Mouse (Mus musculus) limb, embryonic 11.5 days (tissue): Measurements from ENCODE around the gene Ntrk1. TPM values are rescaled to one million over a fixed set of nuclear protein-coding genes. Genes with fewer than 3 reads are reported as not detected.

Experiments used
- ATAC-seq: fragments of 200-750 bp; cut with Nextera tagmentation; 2 replicates; pipeline ENCODE4 v1.8.0; 2017; ENCODE audit warnings: low read depth; ENCODE audit not compliant: insufficient number of reproducible peaks, low FRiP score, low TSS enrichment
- DNase-seq: peaks from one replicate; pipeline ENCODE4 v3.0.0-alpha.2; 2015; ENCODE audit warnings: low spot score
- H3K27ac ChIP-seq: fragments of 300-500 bp; sonication (generic); replicated peaks from 2 replicates; pipeline ENCODE4 v1.5.1; 2014; ENCODE audit warnings: low read depth, mild to moderate bottlenecking, low read length
- H3K27me3 ChIP-seq: fragments of 300-500 bp; sonication (generic); 2 replicates; pipeline ENCODE4 v1.6.1; 2014; ENCODE audit warnings: mild to moderate bottlenecking, low read length, mixed read lengths; ENCODE audit not compliant: control insufficient read depth, insufficient read depth
- H3K36me3 ChIP-seq: fragments of 300-500 bp; sonication (generic); 2 replicates; pipeline ENCODE4 v1.6.1; 2014; ENCODE audit warnings: mild to moderate bottlenecking, low read length, moderate library complexity, mixed read lengths; ENCODE audit not compliant: control insufficient read depth, insufficient read depth
- H3K4me1 ChIP-seq: fragments of 300-500 bp; sonication (generic); 2 replicates; pipeline ENCODE4 v1.6.1; 2014; ENCODE audit warnings: low read length, mixed read lengths; ENCODE audit not compliant: control insufficient read depth, insufficient read depth
- H3K4me2 ChIP-seq: fragments of 300-500 bp; sonication (generic); 2 replicates; pipeline ENCODE4 v1.6.1; 2014; ENCODE audit warnings: low read depth, mild to moderate bottlenecking, moderate library complexity; ENCODE audit not compliant: severe bottlenecking
- H3K4me3 ChIP-seq: fragments of 300-500 bp; sonication (generic); 2 replicates; pipeline ENCODE4 v1.5.1; 2014; ENCODE audit warnings: low read depth, low read length
- H3K9ac ChIP-seq: fragments of 300-500 bp; sonication (generic); 2 replicates; pipeline ENCODE4 v1.6.1; 2014; ENCODE audit warnings: mild to moderate bottlenecking, low read length
- H3K9me3 ChIP-seq: fragments of 300-500 bp; sonication (generic); 2 replicates; pipeline ENCODE4 v1.6.1; 2016; ENCODE audit warnings: low read length; ENCODE audit not compliant: control insufficient read depth
- WGBS: fragments of 180-500 bp; shearing (Covaris S2); extraction: QIAGEN DNeasy Blood & Tissue Kit; methylation state at CpG from one replicate; pipeline ENCODE4 v1.1.7; 2014; 5-methylcytosine and 5-hydroxymethylcytosine counted together
- polyA plus RNA-seq: library from polyadenylated mRNA; unstranded; fragments of >200 nt; fragmentation: Nextera tagmentation; extraction: Ambion mirVana; gene quantifications from 2 replicates; pipeline ENCODE4 v1.2.1, GENCODE M21; 2014

The Ntrk1 gene
- polyA plus RNA-seq, 1 experiment from 2014 or later = 0.21 TPM

GRCm38 (mm10) chr3:87765631-87766283 is 29.2 kb downstream of the Ntrk1 start:
- Histone ChIP-seq H3K4me1 (peaks cover 63% of the 10 kb centered on the region), H3K4me3 (no peak overlapping the region), H3K4me2 (no peak overlapping the region), H3K9ac (no peak overlapping the region), H3K36me3 (no peaks in the 10 kb centered on the region), H3K27me3 (no peaks in the 10 kb centered on the region), H3K27ac (peak overlapping the region; percentile 84), H3K9me3 (no peaks in the 10 kb centered on the region)
- ATAC-seq (no peak), DNase-seq (no peak)
- 67% methylated on average over 5 of the region's 5 CpGs for WGBS

- ATAC-seq (peak; percentile 63), DNase-seq (peak; percentile 71)
- Histone ChIP-seq H3K9ac (0 out of 2 replicates have a peak overlapping the region, but pooled peaks have one; percentile 4), H3K4me3 (no peak overlapping the region), H3K4me2 (peak overlapping the region; percentile 24; the same call in 1 of the 2 replicates), H3K9me3 (no peaks in the 10 kb centered on the region), H3K36me3 (no peaks in the 10 kb centered on the region), H3K4me1 (peaks cover 63% of the 10 kb centered on the region), H3K27me3 (no peaks in the 10 kb centered on the region), H3K27ac (peak overlapping the region; percentile 84)
- 15% methylated on average over 10 of the region's 10 CpGs for WGBS
Measured at GRCm38 (mm10) chr3:87765091-87765490, 29.9 kb downstream of the Ntrk1 start.

GRCm38 (mm10) chr3:87764506-87764905 is 30.5 kb downstream of the Ntrk1 start:
- Histone ChIP-seq H3K4me3 (no peak overlapping the region), H3K9me3 (no peaks in the 10 kb centered on the region), H3K36me3 (no peaks in the 10 kb centered on the region), H3K4me2 (peak overlapping the region; percentile 24; the same call in 1 of the 2 replicates), H3K9ac (no peak overlapping the region; the same call in 1 of the 2 replicates), H3K27ac (peak overlapping the region; percentile 84), H3K4me1 (peaks cover 63% of the 10 kb centered on the region), H3K27me3 (no peaks in the 10 kb centered on the region)
- ATAC-seq (no peak), DNase-seq (no peak)
- 34% methylated on average over 10 of the region's 10 CpGs for WGBS

- H3K36me3 ChIP-seq = no peaks in the 10 kb centered on the region
- H3K27ac ChIP-seq = peak overlapping the region; percentile 84
- WGBS = 17% methylated on average over 15 of the region's 15 CpGs
- H3K27me3 ChIP-seq = no peaks in the 10 kb centered on the region
- H3K4me1 ChIP-seq = peaks cover 67% of the 10 kb centered on the region
- ATAC-seq = no peak; the same call in 1 of the 2 replicates
- no peaks in the 10 kb centered on the region for H3K9me3 ChIP-seq
- peak; percentile 70 for DNase-seq
- H3K4me2 ChIP-seq = peak overlapping the region; percentile 29
- H3K9ac ChIP-seq = peak overlapping the region; percentile 53
- H3K4me3 ChIP-seq = peak overlapping the region; percentile 8
Measured at GRCm38 (mm10) chr3:87763683-87764289, 31.2 kb downstream of the Ntrk1 start.

GRCm38 (mm10) chr3:87763202-87763601 is 31.8 kb downstream of the Ntrk1 start:
- Histone ChIP-seq H3K27ac (peak overlapping the region; percentile 84), H3K27me3 (no peaks in the 10 kb centered on the region), H3K9me3 (no peaks in the 10 kb centered on the region), H3K4me1 (peaks cover 68% of the 10 kb centered on the region), H3K9ac (no peak overlapping the region), H3K36me3 (0 out of 2 replicates have a peak, but pooled peaks cover under 1% of the 10 kb centered on the region), H3K4me2 (peak overlapping the region; percentile 29; the same call in 1 of the 2 replicates), H3K4me3 (no peak overlapping the region)
- DNase-seq (no peak), ATAC-seq (no peak)
- whole genome bisulfite sequencing = 55% methylated on average over 4 of the region's 4 CpGs

- peak overlapping the region; percentile 70 for H3K27ac ChIP-seq
- peak overlapping the region; percentile 45 for H3K9ac ChIP-seq
- H3K27me3 ChIP-seq = 0 out of 2 replicates have a peak, but pooled peaks cover 1% of the 10 kb centered on the region
- H3K9me3 ChIP-seq = no peaks in the 10 kb centered on the region
- 0 out of 2 replicates have a peak, but pooled peaks cover 2% of the 10 kb centered on the region for H3K36me3 ChIP-seq
- peaks cover 61% of the 10 kb centered on the region for H3K4me1 ChIP-seq
- DNase-seq (no peak), ATAC-seq (no peak)
- 42% methylated on average over 20 of the region's 20 CpGs for WGBS
- H3K4me2 ChIP-seq = peak overlapping the region; percentile 4; the same call in 1 of the 2 replicates
- H3K4me3 ChIP-seq = no peak overlapping the region
Measured at GRCm38 (mm10) chr3:87761408-87762375, 33.3 kb downstream of the Ntrk1 start.

DNA sequence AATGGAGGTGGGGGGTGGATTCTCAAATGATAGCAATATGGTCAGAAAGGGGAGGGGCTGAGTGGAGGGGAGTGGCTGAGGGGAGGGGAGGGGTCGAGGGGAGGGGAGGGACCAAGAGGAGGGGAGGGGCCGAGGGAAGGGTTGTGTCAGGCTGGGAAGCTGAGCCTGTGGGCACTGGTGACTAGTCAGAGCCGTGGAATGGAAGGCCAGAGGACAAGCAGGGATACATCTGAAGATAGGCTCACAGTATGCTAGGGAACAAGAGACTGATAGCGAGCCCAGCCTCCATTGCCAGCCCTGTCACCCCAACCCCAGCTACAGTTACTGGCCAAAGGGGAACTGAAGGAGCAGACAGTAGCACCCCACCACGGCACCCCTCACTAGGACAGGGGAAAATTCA is 36.3 kb downstream of the Ntrk1 start:
- no peak overlapping the region for H3K27ac ChIP-seq
- H3K9ac ChIP-seq = no peak overlapping the region
- H3K4me2 ChIP-seq = no peak overlapping the region
- peaks cover 33% of the 10 kb centered on the region for H3K4me1 ChIP-seq
- no peaks in the 10 kb centered on the region for H3K9me3 ChIP-seq
- no peak for ATAC-seq
- 57% methylated on average over 4 of the region's 5 CpGs for WGBS
- 0 out of 2 replicates have a peak, but pooled peaks cover 2% of the 10 kb centered on the region for H3K36me3 ChIP-seq
- 0 out of 2 replicates have a peak, but pooled peaks cover 2% of the 10 kb centered on the region for H3K27me3 ChIP-seq
- no peak for DNase-seq
- no peak overlapping the region for H3K4me3 ChIP-seq

- no peak overlapping the region for H3K27ac ChIP-seq
- ATAC-seq (peak; percentile 28; the same call in 1 of the 2 replicates), DNase-seq (no peak)
- no peak overlapping the region for H3K9ac ChIP-seq
- 49% methylated on average over 20 of the region's 20 CpGs for WGBS
- H3K27me3 ChIP-seq = 0 out of 2 replicates have a peak, but pooled peaks cover 2% of the 10 kb centered on the region
- H3K36me3 ChIP-seq = 0 out of 2 replicates have a peak, but pooled peaks cover 2% of the 10 kb centered on the region
- peaks cover 12% of the 10 kb centered on the region for H3K4me1 ChIP-seq
- no peak overlapping the region for H3K4me2 ChIP-seq
- no peak overlapping the region for H3K4me3 ChIP-seq
- no peaks in the 10 kb centered on the region for H3K9me3 ChIP-seq
Measured at GRCm38 (mm10) chr3:87756488-87756887, 38.5 kb downstream of the Ntrk1 start.
